Mouse (Mus musculus): ENCODE measurements around the gene Vps4a. TPM values are rescaled to one million over a fixed set of nuclear protein-coding genes. Genes with fewer than 3 reads are reported as not detected.
"Not testable (repeated sequence)": the region's sequence is repeated elsewhere in the genome, so short reads cannot be mapped to it uniquely, and the experiment has no call there.

Vps4a gene
- total RNA-seq (2021): 100 to 1,000 TPM; 108 to 119 TPM
- long read RNA-seq, transcript Vps4a-201 (11 exons, 2,178 nt): major isoform, 103 of 115 reads
- long read RNA-seq, partial matches to known transcripts: 6 of 115 reads
- long read RNA-seq, other reads (novel, unspliced or antisense): 6 of 115 reads

DNA sequence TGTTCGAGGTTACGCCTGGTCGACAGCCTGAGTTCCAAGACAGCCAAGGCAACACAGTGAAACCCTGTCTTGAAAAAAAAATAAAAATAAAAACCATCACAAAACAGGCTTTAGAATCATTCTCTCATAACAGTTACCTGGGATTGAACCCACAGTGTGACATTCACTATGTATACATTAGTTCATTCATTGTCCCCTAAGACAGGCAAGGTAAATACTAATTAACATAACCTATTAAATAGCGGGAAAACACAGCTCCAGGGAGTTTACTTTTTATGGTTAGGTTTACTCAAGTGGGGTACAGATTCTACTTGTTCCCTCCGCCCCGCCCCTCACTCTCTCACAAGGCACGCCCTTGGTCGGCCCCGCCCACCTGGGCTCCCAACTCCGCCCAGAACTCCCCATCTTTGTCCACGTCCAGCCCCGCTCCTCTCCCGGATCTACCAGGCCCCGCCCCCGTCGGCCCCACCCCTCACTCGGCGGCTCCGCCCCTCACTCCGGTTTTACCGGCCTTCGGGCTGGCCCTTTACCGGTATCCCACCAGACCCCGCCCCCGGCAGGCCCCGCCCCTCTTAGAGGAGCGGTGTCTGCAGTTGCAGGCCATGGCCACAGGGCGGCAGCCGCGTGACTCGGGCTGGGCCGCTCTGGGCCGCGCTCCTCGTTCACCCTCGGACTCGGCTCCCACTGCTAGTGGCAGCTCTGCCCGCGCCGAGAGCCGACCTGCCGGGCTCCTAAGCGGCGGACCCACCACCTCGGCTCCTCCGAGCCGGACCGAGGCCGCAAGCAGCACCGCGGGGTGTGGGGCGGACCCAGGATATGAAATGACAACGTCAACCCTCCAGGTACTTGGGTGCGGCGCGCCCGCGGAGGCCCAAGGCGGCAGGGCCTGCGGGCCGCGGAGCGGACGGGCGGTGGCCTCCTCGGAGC, at the start of gene Vps4a:
Gene Vps4a, plus strand, starts transcription at position 573 of the 927 bp plus-strand sequence.
- peak; percentile 99 for DNase-seq (ENCODE audit: low spot score in 2 of 2)

- DNase-seq (ENCODE audit: low spot score in 2 of 2): peak in 1 of 2 experiments; percentile 15
Measured at GRCm38 (mm10) chr8:106985404-106985821, 45.6 kb upstream of the Vps4a start.

- DNase-seq (ENCODE audit: low spot score in 2 of 2): no peak
Measured at GRCm38 (mm10) chr8:106985951-106986350, 45.1 kb upstream of the Vps4a start.

GRCm38 (mm10) chr8:106987557-106987956, 43.5 kb upstream of the Vps4a start:
- DNase-seq (ENCODE audit: low spot score in 2 of 2): no peak

- DNase-seq (ENCODE audit: low spot score in 2 of 2): no peak
Measured at GRCm38 (mm10) chr8:106991393-106991792, 39.6 kb upstream of the Vps4a start.

GRCm38 (mm10) chr8:106996339-106996738, 34.7 kb upstream of the Vps4a start:
- DNase-seq (ENCODE audit: low spot score in 2 of 2): not testable (repeated sequence)

DNA sequence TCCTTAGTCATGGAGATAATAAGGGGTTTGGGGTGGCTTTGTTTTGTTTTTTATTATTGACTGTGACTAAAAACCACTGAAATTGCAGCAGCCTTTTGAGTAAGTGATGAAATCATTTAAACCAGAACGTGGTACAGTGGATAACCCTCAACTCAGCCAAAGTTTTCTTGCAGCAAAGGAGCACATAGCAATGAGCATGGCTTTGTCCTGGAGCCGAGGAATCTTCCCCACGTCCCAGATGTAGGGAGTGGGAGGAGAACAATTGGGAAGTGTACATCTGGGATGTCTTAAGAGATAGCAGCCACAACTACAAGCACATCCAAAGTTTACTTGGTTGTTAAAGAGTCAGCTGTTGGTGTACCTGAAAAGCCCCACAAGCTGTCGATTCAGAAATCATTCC, 33.6 kb upstream of the Vps4a start:
- no peak for DNase-seq (ENCODE audit: low spot score in 2 of 2)

DNA sequence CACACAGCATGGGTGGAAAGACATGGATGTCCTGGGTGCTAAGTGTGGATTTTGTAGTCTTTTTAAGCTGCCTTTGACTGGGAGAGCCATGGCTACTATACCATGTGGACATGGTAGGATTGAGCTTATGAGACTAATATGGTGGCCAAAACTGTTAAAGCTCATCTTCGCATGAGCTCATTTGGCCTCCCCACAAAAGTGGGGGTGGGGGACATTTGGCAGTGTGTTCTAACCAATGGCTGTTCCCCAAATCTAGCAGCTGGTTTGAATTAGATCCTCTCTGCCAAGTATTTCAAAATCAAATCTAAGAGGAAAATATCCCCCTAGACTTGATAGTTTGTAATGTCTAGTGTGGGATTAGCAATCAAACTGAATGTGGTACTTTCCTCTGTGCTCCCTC, 32.0 kb upstream of the Vps4a start:
- peak; percentile 62 to 68 for DNase-seq (ENCODE audit: low spot score in 2 of 2)

DNA sequence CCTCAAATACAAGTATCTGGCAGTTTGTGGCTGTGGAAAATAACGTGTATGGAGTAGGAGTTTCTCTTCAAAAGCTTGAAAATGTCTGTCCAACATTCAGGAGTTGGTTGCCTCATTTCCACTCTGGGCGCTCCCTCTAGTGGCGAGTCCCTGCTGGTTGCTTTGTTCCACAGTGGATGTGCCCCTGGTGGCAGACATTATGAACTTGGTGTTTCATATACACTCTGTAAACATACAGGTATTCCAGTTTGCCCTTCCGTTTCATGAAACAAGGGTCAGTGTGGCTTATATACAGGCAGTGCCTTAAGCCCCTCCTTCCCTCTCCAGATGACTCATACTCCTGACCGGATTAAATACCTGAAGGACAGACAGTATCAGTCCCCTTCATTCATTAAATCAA, 28.5 kb upstream of the Vps4a start:
- DNase-seq (ENCODE audit: low spot score in 2 of 2): peak; percentile 94 to 95

- no peak for DNase-seq (ENCODE audit: low spot score in 2 of 2)
Measured at GRCm38 (mm10) chr8:107007795-107008194, 23.2 kb upstream of the Vps4a start.

DNA sequence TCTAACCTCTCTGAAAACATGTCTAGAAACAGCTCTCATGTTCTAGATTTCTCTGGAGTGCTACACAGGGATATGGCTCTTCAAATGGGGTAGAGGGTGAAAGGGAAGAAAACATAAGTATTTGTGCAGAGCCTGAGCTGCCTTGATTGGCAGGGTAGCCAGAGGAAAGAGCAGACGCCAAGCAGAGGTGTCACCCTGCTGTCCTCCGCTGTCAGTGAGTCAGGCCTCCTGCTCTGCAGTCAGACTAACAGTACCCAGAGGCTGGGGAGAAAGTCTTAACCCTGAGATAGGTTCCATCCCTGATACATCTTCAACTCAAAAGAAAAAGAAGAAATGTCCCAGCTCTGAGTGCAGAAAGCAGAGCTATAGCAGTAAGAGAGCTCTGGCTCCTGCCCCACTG, 18.4 kb upstream of the Vps4a start:
- no peak for DNase-seq (ENCODE audit: low spot score in 2 of 2)

DNA sequence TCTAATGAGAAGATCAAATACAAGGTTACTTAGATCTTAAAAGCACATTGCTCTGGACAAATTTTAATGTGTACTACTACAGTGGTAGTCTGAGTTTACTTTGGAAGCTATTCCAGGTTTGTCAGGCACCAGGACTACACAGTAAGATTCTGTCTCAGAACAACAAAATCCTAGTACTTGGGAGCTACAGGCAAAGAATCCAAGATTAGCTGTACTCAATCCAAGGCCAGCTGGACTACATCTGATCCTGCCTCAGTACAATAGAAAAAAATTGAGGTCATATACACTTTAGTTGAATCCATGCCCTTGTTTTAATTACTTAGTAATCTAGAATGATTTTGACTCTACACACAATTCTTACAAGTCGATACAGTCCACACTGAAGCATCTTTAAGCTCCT, 16.1 kb upstream of the Vps4a start:
- DNase-seq (ENCODE audit: low spot score in 2 of 2): no peak

DNA sequence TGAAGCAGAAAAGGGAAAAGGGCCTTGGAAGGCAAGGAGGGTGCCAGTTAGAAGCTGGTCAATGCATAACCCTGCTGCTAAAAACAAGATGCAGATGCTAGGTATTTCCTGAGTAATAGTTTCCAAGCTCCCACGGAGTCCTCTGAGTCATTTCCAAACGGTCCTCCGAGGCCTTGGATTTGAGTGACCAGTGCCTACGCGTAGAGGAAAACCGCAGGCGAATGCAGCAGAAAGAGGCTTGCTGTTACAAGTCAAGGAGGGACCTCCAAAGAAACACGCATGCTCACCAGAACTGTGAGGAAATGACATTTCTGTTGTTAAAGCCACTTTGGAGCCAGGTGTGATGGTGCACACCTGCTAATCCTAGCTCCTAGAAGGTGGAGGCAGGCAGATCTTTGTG, 7.5 kb upstream of the Vps4a start:
- no peak for DNase-seq (ENCODE audit: low spot score in 2 of 2)

GRCm38 (mm10) chr8:107029310-107029709, 1.7 kb upstream of the Vps4a start:
- DNase-seq (ENCODE audit: low spot score in 2 of 2): no peak

GRCm38 (mm10) chr8:107030058-107030457, 964 bp upstream of the Vps4a start:
- no peak for DNase-seq (ENCODE audit: low spot score in 2 of 2)

DNA sequence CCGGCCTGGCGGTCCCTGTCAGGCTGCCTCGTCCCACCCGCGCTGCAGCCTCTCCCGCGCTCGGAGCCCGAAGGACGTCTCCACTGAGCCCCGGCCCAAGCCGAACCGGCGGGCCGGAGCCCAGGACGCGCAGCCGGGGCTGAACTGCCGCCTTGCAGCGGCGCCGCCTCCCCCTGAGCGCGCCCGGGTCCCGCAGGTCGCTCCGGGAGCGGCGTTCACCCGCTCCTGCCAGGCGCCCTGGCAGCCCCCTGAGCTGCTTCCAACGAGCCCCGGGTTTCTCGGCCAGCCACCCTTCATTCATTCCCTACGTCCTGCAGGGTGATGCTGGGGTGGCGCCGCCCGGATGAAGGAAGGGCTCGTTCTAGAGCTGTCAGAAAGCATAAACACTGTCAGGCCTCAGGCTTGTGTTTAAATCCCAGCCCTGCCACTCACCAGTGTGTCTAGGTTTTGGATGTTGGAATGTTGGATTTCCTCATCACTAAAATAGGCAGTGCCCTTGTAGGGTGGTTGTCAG, 612 bp downstream of the Vps4a start:
- no peak for DNase-seq (ENCODE audit: low spot score in 2 of 2)

GRCm38 (mm10) chr8:107033609-107034008, 2.6 kb downstream of the Vps4a start:
- DNase-seq (ENCODE audit: low spot score in 2 of 2): not testable (repeated sequence)

GRCm38 (mm10) chr8:107035641-107036040, 4.6 kb downstream of the Vps4a start:
- DNase-seq (ENCODE audit: low spot score in 2 of 2): no peak

GRCm38 (mm10) chr8:107036626-107037025, 5.6 kb downstream of the Vps4a start:
- DNase-seq (ENCODE audit: low spot score in 2 of 2): no peak

GRCm38 (mm10) chr8:107040632-107041031, 9.6 kb downstream of the Vps4a start:
- DNase-seq (ENCODE audit: low spot score in 2 of 2): no peak

DNA sequence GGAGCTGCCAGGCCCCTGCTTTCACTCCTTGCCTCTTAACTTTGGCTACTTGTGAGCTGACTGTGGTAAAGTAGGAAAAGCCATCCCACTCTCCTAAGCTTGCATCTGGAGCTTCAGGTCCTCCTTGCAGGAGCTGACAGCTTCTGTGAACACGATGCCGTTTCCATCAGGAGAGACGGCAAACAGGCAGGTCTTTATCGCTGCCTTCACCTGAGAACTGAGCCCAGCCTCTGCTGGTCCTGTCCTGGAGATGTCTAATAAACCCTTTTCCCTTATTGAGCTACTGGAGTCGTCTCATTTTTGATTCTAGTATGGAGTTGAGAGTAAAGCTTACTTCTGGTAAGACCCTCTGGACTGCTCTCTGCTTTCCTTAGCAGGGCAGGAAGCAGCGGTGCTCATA, 14.5 kb downstream of the Vps4a start:
- DNase-seq (ENCODE audit: low spot score in 2 of 2): no peak

GRCm38 (mm10) chr8:107046976-107047375, 16.0 kb downstream of the Vps4a start:
- no peak for DNase-seq (ENCODE audit: low spot score in 2 of 2)

Data from layer of hippocampus, postnatal 10 days (tissue).